Mouse (Mus musculus): ENCODE data around the gene Gm29564. TPM values are rescaled to one million over a fixed set of nuclear protein-coding genes. Genes with fewer than 3 reads are reported as not detected.
"Not testable (repeated sequence)": the region's sequence is repeated elsewhere in the genome, so short reads cannot be mapped to it uniquely, and the experiment has no call there.

Gene Gm29564
- polyA plus RNA-seq (2012; ENCODE audit: insufficient read depth, insufficient read length, low replicate concordance, missing spikeins): not detected in 2 replicates

DNA sequence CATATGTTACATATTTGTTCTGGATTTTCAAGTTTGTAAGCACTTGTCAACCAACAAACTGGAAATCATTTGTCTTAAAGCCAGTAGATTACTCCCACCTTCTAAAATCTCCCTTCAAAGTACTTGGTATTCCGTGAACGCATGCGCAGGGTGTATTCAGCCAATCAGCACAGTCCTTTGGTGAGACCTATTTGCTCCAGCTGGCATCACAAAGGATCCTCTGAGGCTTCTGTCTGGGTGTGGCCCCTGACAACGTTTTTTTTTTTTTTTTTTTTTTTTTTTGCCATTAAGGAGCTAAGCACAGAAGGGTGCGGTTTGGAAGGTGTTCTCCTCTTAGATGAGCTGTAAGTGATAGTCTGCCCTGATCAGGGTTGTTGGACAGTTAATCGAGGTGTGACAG lies at the start of gene Gm29564:
Gene Gm29564, plus strand, starts transcription at position 301 of the 400 bp plus-strand sequence.
- WGBS: no CpG with 5 or more reads among the region's 6 CpGs
- H3K4me3 ChIP-seq (ENCODE audit: insufficient read depth, low read depth, low read length); H3K27ac ChIP-seq (ENCODE audit: insufficient read depth, low read depth, low read length); H3K4me1 ChIP-seq (ENCODE audit: control insufficient read depth, insufficient read depth, low read length): not testable (repeated sequence)

Other genes with a start within 250 kb of the Gm29564 start
- gene Gm20867, start 249.8 kb upstream of the Gm29564 start, polyA plus RNA-seq (2012; ENCODE audit: insufficient read depth, insufficient read length, low replicate concordance, missing spikeins): not detected in 2 replicates

Data from olfactory bulb, adult 2 months (tissue).